Mouse (Mus musculus) testis, adult 2 months (tissue): Measurements from ENCODE around the gene St6galnac3.

Experiments used
- CTCF ChIP-seq: fragments of 200-500 bp; IDR thresholded peaks from 2 replicates; pipeline ENCODE4 v1.5.1; 2012; ENCODE audit warnings: low read depth, mild to moderate bottlenecking, inconsistent platforms, low read length, moderate library complexity; ENCODE audit not compliant: control insufficient read depth, insufficient read depth, insufficient replicate concordance
- POLR2A ChIP-seq: fragments of 200-500 bp; IDR thresholded peaks from 2 replicates; pipeline ENCODE4 v1.6.1; 2012; ENCODE audit warnings: low read depth, mild to moderate bottlenecking, inconsistent platforms, low read length, moderate library complexity; ENCODE audit not compliant: control insufficient read depth

- TF ChIP-seq CTCF (no peak), POLR2A (no peak)
These were observed 32.7 kb downstream of the St6galnac3 start for GRCm38 (mm10) chr3:153692206-153692813.
